Mouse (Mus musculus): ENCODE data around the gene Rassf1. TPM values are rescaled to one million over a fixed set of nuclear protein-coding genes. Genes with fewer than 3 reads are reported as not detected.

The Rassf1 gene
- total RNA-seq, 4 experiments from 2014 or later: 17.3 to 22.5 (median 19.0) TPM

GRCm38 (mm10) chr9:107601275-107601674, 49.9 kb downstream of the Rassf1 start:
- no peak for DNase-seq (ENCODE audit: low spot score in 2 of 2)

DNA sequence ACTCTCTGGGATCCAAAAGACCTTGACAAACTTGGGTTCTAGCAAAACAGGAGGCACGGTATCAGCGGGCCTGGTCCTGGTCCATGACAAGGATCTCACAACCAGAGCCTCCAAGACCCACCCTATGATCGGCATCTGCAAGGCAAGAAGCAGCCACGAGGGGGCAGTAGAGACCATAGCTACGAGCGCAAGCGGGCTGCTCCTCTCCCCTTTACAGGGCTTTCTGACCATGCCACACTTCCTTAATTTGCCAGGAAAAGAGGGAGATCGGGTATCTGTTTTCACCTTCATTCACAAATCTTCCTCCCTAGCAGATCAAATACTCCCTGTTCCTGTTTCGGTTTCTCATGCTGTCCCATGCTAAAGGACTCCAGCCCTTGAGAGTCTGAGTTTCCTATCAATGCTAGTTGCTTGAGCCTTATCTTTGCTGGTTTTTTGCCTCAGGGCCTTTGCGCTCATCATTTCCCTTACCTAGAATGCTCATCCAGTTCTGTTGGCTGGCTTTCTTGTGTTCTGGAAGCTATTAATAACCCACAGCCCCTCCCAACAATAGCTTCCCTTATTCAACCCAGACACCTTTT, 50.8 kb downstream of the Rassf1 start:
- peak; percentile 84 to 94 for DNase-seq (ENCODE audit: low spot score in 2 of 2)

DNA sequence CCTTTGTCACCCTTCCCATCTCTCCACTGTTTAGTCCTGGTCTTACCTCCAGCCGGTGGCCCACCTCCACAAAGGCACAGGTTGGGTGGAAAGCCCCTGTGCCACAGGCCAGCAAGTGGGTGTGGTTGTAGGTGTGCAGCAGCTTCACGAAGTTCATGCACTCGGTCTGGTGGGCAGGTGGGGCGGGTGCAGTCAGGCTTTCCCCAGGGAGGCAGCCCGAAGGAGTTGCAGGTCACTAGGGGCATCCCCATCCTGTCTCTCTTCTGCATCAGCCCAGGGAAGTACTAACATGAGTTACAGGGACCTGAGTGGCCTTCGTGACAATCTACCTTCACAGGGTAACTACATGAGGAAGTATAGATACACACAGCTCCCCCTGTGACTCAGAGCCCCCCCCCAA, 51.9 kb downstream of the Rassf1 start:
- DNase-seq (ENCODE audit: low spot score in 2 of 2): no peak

GRCm38 (mm10) chr9:107605041-107605661, 53.8 kb downstream of the Rassf1 start:
- DNase-seq (ENCODE audit: low spot score in 2 of 2): no peak

DNA sequence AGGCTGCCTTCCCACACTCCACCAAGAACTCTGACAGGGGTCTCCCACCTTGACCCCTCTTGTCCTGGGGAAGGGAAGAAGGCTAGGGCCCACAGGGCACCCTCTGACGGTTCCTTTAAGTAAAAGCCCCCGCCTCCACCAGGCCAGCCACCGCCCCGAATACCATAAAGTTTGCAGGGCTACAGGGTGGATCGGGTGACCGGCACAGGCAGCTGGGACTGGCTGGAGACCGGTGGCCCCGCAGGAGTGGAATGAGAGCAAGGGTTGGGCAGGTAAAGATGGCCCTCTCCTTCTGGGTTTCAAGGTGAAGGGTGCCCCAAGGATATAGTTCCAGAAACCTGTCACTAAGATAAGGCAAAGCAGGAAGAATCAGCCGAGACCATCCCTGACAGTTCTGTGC, 55.2 kb downstream of the Rassf1 start:
- DNase-seq (ENCODE audit: low spot score in 2 of 2): no peak

- no peak for DNase-seq (ENCODE audit: low spot score in 2 of 2)
Measured at GRCm38 (mm10) chr9:107607036-107607435, 55.7 kb downstream of the Rassf1 start.

- DNase-seq (ENCODE audit: low spot score in 2 of 2): no peak
Measured at GRCm38 (mm10) chr9:107607653-107608245, 56.4 kb downstream of the Rassf1 start.

GRCm38 (mm10) chr9:107608741-107609432, 57.5 kb downstream of the Rassf1 start, which contains the start of gene Sema3b:
TSS of gene Sema3b (minus strand) at chr9:107609229.
- no peak for DNase-seq (ENCODE audit: low spot score in 2 of 2)

DNA sequence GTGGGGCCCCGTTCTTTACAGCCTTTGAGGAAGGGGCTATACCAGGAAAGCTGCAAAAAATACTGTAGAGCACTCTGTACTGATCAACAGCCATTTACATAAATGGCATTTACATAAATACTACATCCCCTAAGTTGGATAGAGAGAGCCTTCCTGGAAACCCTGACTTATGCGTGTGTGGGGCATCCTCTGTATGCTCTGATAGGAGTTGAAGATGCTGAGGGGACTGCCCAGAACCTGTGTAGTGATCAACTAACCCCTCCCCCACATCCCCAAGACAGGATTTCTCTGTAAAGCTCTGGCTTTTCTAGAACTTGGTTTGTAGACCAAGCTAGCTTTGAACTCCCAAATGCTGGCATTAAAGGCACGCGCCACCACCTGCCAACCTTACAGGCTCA, 58.1 kb downstream of the Rassf1 start:
- DNase-seq (ENCODE audit: low spot score in 2 of 2): no peak

DNA sequence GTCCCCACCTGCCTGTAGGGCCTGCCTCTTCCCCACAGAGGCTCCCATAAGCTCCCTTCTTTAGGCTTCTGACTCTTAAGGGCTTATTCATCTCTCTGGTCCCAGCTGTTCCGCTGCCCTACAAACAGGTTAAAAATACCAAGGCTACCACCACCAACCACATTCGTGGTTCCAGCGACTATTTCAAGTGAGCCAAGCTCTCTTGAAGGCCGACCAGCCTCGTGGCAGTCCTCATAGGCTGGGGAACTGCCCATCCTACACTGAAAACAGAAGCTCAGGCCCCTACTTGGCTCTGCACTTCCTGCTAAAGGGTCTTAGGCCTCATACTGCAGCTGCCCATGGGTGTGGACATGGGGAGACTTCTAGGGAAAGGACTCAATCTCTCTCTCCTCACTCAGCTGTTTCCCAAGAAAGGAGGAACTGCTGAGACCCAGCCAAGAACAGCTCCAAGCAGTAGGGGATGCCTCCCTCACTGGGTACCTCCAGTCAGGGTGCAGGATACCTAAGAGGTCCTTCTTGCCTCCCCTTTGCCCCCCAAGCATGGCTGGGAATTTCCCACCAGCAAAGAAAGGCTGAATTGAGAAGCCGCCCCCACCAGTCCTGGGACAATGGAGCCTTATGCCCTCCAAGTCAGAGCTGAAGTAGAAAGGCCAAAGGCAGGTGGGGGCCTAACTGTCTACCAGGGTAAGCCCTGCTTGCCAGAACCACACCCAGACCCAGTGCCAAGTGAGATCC, 60.3 kb downstream of the Rassf1 start:
- no peak for DNase-seq (ENCODE audit: low spot score in 2 of 2)

Other genes with a start within 250 kb of the Rassf1 start
- 10 to 100 TPM; 15.6 to 20.6 (median 18.5) TPM for gene Hemk1, start 213.2 kb upstream of the Rassf1 start, total RNA-seq (2022)
- 1 to 10 TPM; 2.4 to 4.0 (median 3.4) TPM for gene 6430571L13Rik, start 211.0 kb upstream of the Rassf1 start, total RNA-seq (2022)
- 10 to 100 TPM; 14.6 to 21.0 (median 17.0) TPM for gene Cacna2d2, start 151.9 kb upstream of the Rassf1 start, total RNA-seq (2022)
- gene Tmem115, start 17.6 kb upstream of the Rassf1 start, total RNA-seq (2022): 10 to 100 TPM; 33.1 to 40.3 (median 36.2) TPM
- 10 to 100 TPM; 14.7 to 18.5 (median 16.5) TPM for gene Cyb561d2, start 9.4 kb upstream of the Rassf1 start, total RNA-seq (2022)
- 10 to 100 TPM; 39.4 to 46.9 (median 44.5) TPM for gene Nprl2, start 9.3 kb upstream of the Rassf1 start, total RNA-seq (2022)
- 1 to 10 TPM; 4.5 to 7.8 (median 6.3) TPM for gene Zmynd10, start 4.3 kb upstream of the Rassf1 start, total RNA-seq (2022)
- 10 to 100 TPM; 73.2 to 83.4 (median 76.0) TPM for gene Tusc2, start 11.7 kb downstream of the Rassf1 start, total RNA-seq (2022)
- gene Hyal2, start 16.4 kb downstream of the Rassf1 start, total RNA-seq (2022): 10 to 100 TPM; 12.9 to 16.6 (median 16.4) TPM
- gene Hyal1, start 25.4 kb downstream of the Rassf1 start, total RNA-seq (2022): 1 to 10 TPM; 7.6 to 9.7 (median 8.4) TPM
- 10 to 100 TPM; 11.8 to 18.4 (median 15.4) TPM for gene Naa80, start 27.3 kb downstream of the Rassf1 start, total RNA-seq (2022)
- gene Hyal3, start 29.3 kb downstream of the Rassf1 start, total RNA-seq (2022): 1 to 10 TPM; 1.7 to 2.4 (median 1.9) TPM
- 10 to 100 TPM; 12.4 to 15.4 (median 14.0) TPM for gene Ifrd2, start 36.1 kb downstream of the Rassf1 start, total RNA-seq (2022)
- gene Sema3b, start 57.7 kb downstream of the Rassf1 start, total RNA-seq (2022): 1 to 10 TPM; 2.9 to 5.0 (median 4.4) TPM
- gene Gnai2, start 83.8 kb downstream of the Rassf1 start, total RNA-seq (2022): 100 to 1,000 TPM; 218 to 272 (median 249) TPM
- 10 to 100 TPM; 61.3 to 74.3 (median 69.2) TPM for gene Slc38a3, start 118.0 kb downstream of the Rassf1 start, total RNA-seq (2022)
- gene Gnat1, start 128.2 kb downstream of the Rassf1 start, total RNA-seq (2022): under 1 TPM; 0.14 to 0.43 (median 0.27) TPM
- 1 to 10 TPM; 5.4 to 9.3 (median 6.5) TPM for gene Sema3f, start 158.9 kb downstream of the Rassf1 start, total RNA-seq (2022)
- gene Rbm5, start 219.4 kb downstream of the Rassf1 start, total RNA-seq (2022): 100 to 1,000 TPM; 136 to 170 (median 155) TPM